Mouse (Mus musculus): ENCODE data around the gene Rhoc.

- TF ChIP-seq CTCF (conservative IDR thresholded peaks at IDR 0.05; ENCODE audit: low read length), result no peak
- TF ChIP-seq NANOG (IDR thresholded peaks at IDR 0.05; ENCODE audit: borderline replicate concordance, low read length), result no peak
- TF ChIP-seq POU5F1 (IDR thresholded peaks at IDR 0.05; ENCODE audit: borderline replicate concordance, low read length), result no peak
These were observed 6.7 kb upstream of the Rhoc start, which contains the start of gene Fam19a3 for GRCm38 (mm10) chr3:104781471-104781903.

All from E14TG2a.4 (cell line).